ENCODE assay signal across 8 mouse cellular contexts in the genomic region with DNA sequence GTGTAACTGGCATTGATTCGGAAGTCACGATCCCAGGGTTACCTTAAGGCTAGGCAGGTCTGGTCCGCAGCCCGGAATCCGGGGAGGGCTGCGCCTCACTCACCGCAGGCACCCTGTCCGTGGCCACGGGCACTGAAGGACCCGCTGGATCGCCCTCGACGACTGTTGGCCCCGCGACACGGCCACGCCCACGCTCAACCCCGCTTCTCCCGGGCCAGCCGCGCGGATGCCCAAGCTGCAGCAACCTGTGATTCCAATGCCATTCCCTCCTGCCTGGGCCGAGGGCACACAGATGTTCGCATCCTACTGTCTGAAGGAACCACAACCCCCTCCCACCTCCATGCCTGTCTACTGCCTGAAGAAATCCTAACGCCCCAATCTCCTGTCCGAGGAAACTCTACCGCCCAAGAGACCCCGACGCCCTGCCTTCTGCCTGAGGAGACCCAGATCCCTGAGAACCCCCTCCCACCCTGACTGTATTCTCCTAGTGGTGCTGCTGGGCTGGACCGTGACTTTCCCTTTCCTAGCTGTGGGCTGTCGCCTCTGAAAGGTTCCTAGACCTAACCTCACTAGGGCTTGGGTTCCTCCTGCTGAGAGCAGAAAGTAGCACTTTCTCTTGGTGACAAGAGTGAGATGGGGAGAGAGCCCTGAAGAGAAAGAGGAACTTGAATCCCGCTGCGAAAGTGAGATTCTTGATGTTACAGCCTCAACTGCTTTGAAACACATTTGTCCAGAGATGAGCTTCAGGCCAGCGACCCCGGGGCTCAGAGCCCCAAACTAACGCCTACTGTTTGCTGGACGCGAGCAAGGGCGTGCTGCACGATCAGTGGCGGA. TPM values are rescaled to one million over a fixed set of nuclear protein-coding genes. Genes with fewer than 3 reads are reported as not detected.
DNase-seq lines count a peak whose midpoint lies in the region; ATAC-seq lines count a peak whose summit lies in the region.

Abca17 (minus strand) TSS at position 143 of the 834 bp plus-strand sequence.

- no peaks in the 10 kb centered on the region for H3K9me3 ChIP-seq in forebrain, embryonic 14.5 days (replicated peaks; ENCODE audit: control insufficient read depth, low read length)
- H3K9me3 ChIP-seq in liver, embryonic 15.5 days (replicated peaks), result no peaks in the 10 kb centered on the region

- 4% methylated on average over 42 of the region's 42 CpGs for WGBS in forebrain, embryonic 14.5 days
- 3% methylated on average over 42 of the region's 42 CpGs for WGBS in liver, embryonic 15.5 days (ENCODE audit: insufficient replicate concordance)

- peak within 1 kb of the TSS; percentile 87 for H3K4me2 ChIP-seq in forebrain, embryonic 14.5 days (ENCODE audit: low read length)
- H3K4me2 ChIP-seq in liver, embryonic 15.5 days, result peak within 1 kb of the TSS; percentile 99

- H3K4me1 ChIP-seq in forebrain, embryonic 14.5 days (ENCODE audit: control insufficient read depth, insufficient read depth, low read length), result peaks cover 8% of the 10 kb centered on the region; the same call in 1 of the 2 replicates
- H3K4me1 ChIP-seq in liver, embryonic 15.5 days (replicated peaks), result peaks cover 49% of the 10 kb centered on the region

- H3K27me3 ChIP-seq in forebrain, embryonic 14.5 days (replicated peaks; ENCODE audit: control insufficient read depth, insufficient read depth, low read length), result peaks cover 2% of the 10 kb centered on the region; the same call in 1 of the 2 replicates
- peaks cover 31% of the 10 kb centered on the region for H3K27me3 ChIP-seq in liver, embryonic 15.5 days

- peak; percentile 29 for ATAC-seq in forebrain, embryonic 14.5 days
- no peak for ATAC-seq in liver, embryonic 15.5 days (ENCODE audit: insufficient read depth)
- ATAC-seq in megakaryocyte-erythroid progenitor cell, adult 5-6 weeks (replicated peaks; ENCODE audit: low FRiP score, low TSS enrichment, poor library complexity, severe bottlenecking), result no peak

- peak within 1 kb of the TSS; percentile 60; the same call in 1 of the 2 replicates for H3K27ac ChIP-seq in forebrain, embryonic 14.5 days (ENCODE audit: low read depth, low read length)
- H3K27ac ChIP-seq in liver, embryonic 15.5 days (replicated peaks), result peak within 1 kb of the TSS; percentile 94

- DNase-seq in ovary, postnatal 36 days (ENCODE audit: low spot score), result peak; percentile 23
- DNase-seq in ovary, postnatal 10 days (ENCODE audit: low spot score), result no peak
- peak; percentile 35 for DNase-seq in c-Kit-positive CD71-negative TER-119-negative erythroid progenitor cells, embryonic 14.5 days (ENCODE audit: low read depth)
- no peak for DNase-seq in forebrain, embryonic 14.5 days (ENCODE audit: low spot score)
- peak; percentile 51 for DNase-seq in induced T-regulatory cell, adult 2 months (ENCODE audit: low read depth)
- DNase-seq in retina, embryonic 14.5 days (ENCODE audit: low spot score), result peak; percentile 43

- H3K4me3 ChIP-seq in forebrain, embryonic 14.5 days (ENCODE audit: low read depth, low read length), result peak within 1 kb of the TSS; percentile 83
- peak within 1 kb of the TSS; percentile 89 for H3K4me3 ChIP-seq in liver, embryonic 15.5 days (replicated peaks)

- peak within 1 kb of the TSS; percentile 90 for H3K9ac ChIP-seq in forebrain, embryonic 14.5 days (ENCODE audit: low read length)
- peak within 1 kb of the TSS; percentile 95 for H3K9ac ChIP-seq in liver, embryonic 15.5 days

- H3K36me3 ChIP-seq in forebrain, embryonic 14.5 days (ENCODE audit: control insufficient read depth, insufficient read depth, low read length), result no peaks in the 10 kb centered on the region
- peaks cover 4% of the 10 kb centered on the region; the same call in 1 of the 2 replicates for H3K36me3 ChIP-seq in liver, embryonic 15.5 days (replicated peaks)

RNA-seq across cellular contexts. Expression of gene Abca17, which starts in this region (rescaled TPM):
- 0.13 and 0.31 TPM in 2 replicates for polyA plus RNA-seq in forebrain, embryonic 14.5 days (2014; fragmentation: Nextera tagmentation; extraction: Ambion mirVana)
- polyA plus RNA-seq in liver, embryonic 15.5 days (2015; fragmentation: Nextera tagmentation; extraction: Ambion mirVana), result not detected in 2 replicates
- not detected in 2 replicates for total RNA-seq in megakaryocyte-erythroid progenitor cell, adult 5-6 weeks (2014; fragmentation: Nextera tagmentation)
- total RNA-seq in megakaryocyte-erythroid progenitor cell, adult 5-6 weeks (2017), result not detected in 2 replicates

Comparison
In these comparisons a context has a peak if more than half of its experiments do, and no peak if none do; other contexts are left out.
1. DNase-seq: peak in ovary, postnatal 36 days (single experiment), c-Kit-positive CD71-negative TER-119-negative erythroid progenitor cells, embryonic 14.5 days (single experiment), induced T-regulatory cell, adult 2 months (single experiment) and retina, embryonic 14.5 days (single experiment); none in ovary, postnatal 10 days (single experiment) and forebrain, embryonic 14.5 days (single experiment).
2. Peak in ATAC-seq, H3K4me3 ChIP-seq, H3K27ac ChIP-seq, H3K9ac ChIP-seq and H3K4me2 ChIP-seq in forebrain, embryonic 14.5 days; RNA of the gene not detected or under 1 TPM.